9 mouse cellular contexts compared by ENCODE assay signal in genomic region chr12:119426887-119427204, GRCm38 (mm10).
A peak's percentile ranks its signal among the peaks of the same experiment; 100 is the strongest.
DNase-seq lines count a peak whose midpoint lies in the region; ATAC-seq and TF ChIP-seq lines count a peak whose summit lies in the region.
"Had no signal": no experiment of that assay in that cellular context is flagged by ENCODE, and none has a peak within 500 bp of the region (broad histone marks: within the 10 kb centered on the region; RNA-seq: fewer than 3 reads in every experiment).

No protein-coding gene starts in this region.

- peak; percentile 93 for ATAC-seq in common myeloid progenitor, adult 5-6 weeks (replicated peaks; ENCODE audit: low read depth, poor library complexity, severe bottlenecking)
- peak; percentile 77 for ATAC-seq in granulocyte monocyte progenitor cell, adult 5-6 weeks (replicated peaks; ENCODE audit: poor library complexity, severe bottlenecking)
- ATAC-seq in liver, embryonic 14.5 days (ENCODE audit: insufficient read depth), result peak; percentile 41; the same call in 1 of the 2 replicates
- ATAC-seq in neural tube, embryonic 14.5 days (ENCODE audit: low read depth), result peak; percentile 90

- H3K4me2 ChIP-seq in liver, embryonic 14.5 days (ENCODE audit: low read depth), result no peak overlapping the region
- no peak overlapping the region for H3K4me2 ChIP-seq in neural tube, embryonic 14.5 days (ENCODE audit: low read depth, low read length)
- H3K4me2 ChIP-seq: heart, embryonic 13.5 days had no signal

- H3K4me1 ChIP-seq in liver, embryonic 14.5 days (replicated peaks; ENCODE audit: control insufficient read depth in 2 of 2, insufficient read depth in 2 of 2, low read length in 1 of 2), result no peaks in the 10 kb centered on the region; a peak in 2 of 4 replicates
- H3K4me1 ChIP-seq in neural tube, embryonic 14.5 days (ENCODE audit: control insufficient read depth, insufficient read depth, low read length), result no peaks in the 10 kb centered on the region
- H3K4me1 ChIP-seq: heart, embryonic 13.5 days had no signal

- H3K9ac ChIP-seq in liver, embryonic 14.5 days (replicated peaks), result no peak overlapping the region
- H3K9ac ChIP-seq in neural tube, embryonic 14.5 days (replicated peaks; ENCODE audit: low read depth, low read length), result no peak overlapping the region
- H3K9ac ChIP-seq: heart, embryonic 13.5 days had no signal

- H3K36me3 ChIP-seq in liver, embryonic 14.5 days (replicated peaks; ENCODE audit: control insufficient read depth, insufficient read depth, low read depth), result no peaks in the 10 kb centered on the region
- no peaks in the 10 kb centered on the region for H3K36me3 ChIP-seq in neural tube, embryonic 14.5 days (ENCODE audit: control insufficient read depth, insufficient read depth, low read length)
- H3K36me3 ChIP-seq: heart, embryonic 13.5 days had no signal

- no peaks in the 10 kb centered on the region for H3K9me3 ChIP-seq in liver, embryonic 14.5 days (ENCODE audit: control insufficient read depth, low read length)
- no peaks in the 10 kb centered on the region for H3K9me3 ChIP-seq in neural tube, embryonic 14.5 days (ENCODE audit: control insufficient read depth, low read length)
- H3K9me3 ChIP-seq: heart, embryonic 13.5 days had no signal

- TF ChIP-seq CTCF in liver, embryonic 14.5 days (IDR thresholded peaks at IDR 0.05; ENCODE audit: low read depth), result peak; percentile 47

- H3K4me3 ChIP-seq in liver, embryonic 14.5 days (ENCODE audit: insufficient read depth in 1 of 2, low read depth in 2 of 2, low read length in 2 of 2), result no peak overlapping the region
- no peak overlapping the region for H3K4me3 ChIP-seq in neural tube, embryonic 14.5 days (ENCODE audit: low read depth, low read length)
- H3K4me3 ChIP-seq: heart, embryonic 13.5 days had no signal

- peak; percentile 73 for DNase-seq in 3T3-L1 (ENCODE audit: low read depth, low spot score)
- DNase-seq in ES-CJ7 (ENCODE audit: low read depth, low spot score), result peak; percentile 58
- peak; percentile 61 for DNase-seq in kidney, postnatal 14 days
- peak in 2 of 3 experiments; percentile 11 to 23 for DNase-seq in liver, embryonic 14.5 days (ENCODE audit: low read depth in 3 of 3, low spot score in 3 of 3)
- DNase-seq in urinary bladder, postnatal 10 days (ENCODE audit: low spot score), result no peak

- TF ChIP-seq EP300 in liver, embryonic 14.5 days (IDR thresholded peaks at IDR 0.05; ENCODE audit: low read depth), result no peak

- no peak overlapping the region for H3K27ac ChIP-seq in liver, embryonic 14.5 days
- no peak overlapping the region for H3K27ac ChIP-seq in neural tube, embryonic 14.5 days (ENCODE audit: low read depth, low read length)
- H3K27ac ChIP-seq: heart, embryonic 13.5 days had no signal

- WGBS in liver, embryonic 14.5 days (ENCODE audit: insufficient replicate concordance), result 59% methylated on average over 1 of the region's 1 CpGs
- 57% methylated on average over 1 of the region's 1 CpGs for WGBS in neural tube, embryonic 14.5 days

- no peaks in the 10 kb centered on the region for H3K27me3 ChIP-seq in liver, embryonic 14.5 days (ENCODE audit: control insufficient read depth, insufficient read depth, low read length)
- H3K27me3 ChIP-seq in neural tube, embryonic 14.5 days (ENCODE audit: control insufficient read depth, insufficient read depth, low read length), result no peaks in the 10 kb centered on the region
- H3K27me3 ChIP-seq: heart, embryonic 13.5 days had no signal

Comparison
In these comparisons a context has a peak if more than half of its experiments do, and no peak if none do; other contexts are left out.
1. ATAC-seq: peak in every context shown above with its lines; median percentile 93 in common myeloid progenitor, adult 5-6 weeks; 90 in neural tube, embryonic 14.5 days; 77 in granulocyte monocyte progenitor cell, adult 5-6 weeks; 41 in liver, embryonic 14.5 days.